ENCODE assay signal across 17 mouse cellular contexts in genomic region chr1:171356814-171357213, GRCm38 (mm10). TPM values are rescaled to one million over a fixed set of nuclear protein-coding genes. Genes with fewer than 3 reads are reported as not detected.
"Had no signal": no experiment of that assay in that cellular context is flagged by ENCODE, and none has a peak within 500 bp of the region (broad histone marks: within the 10 kb centered on the region; RNA-seq: fewer than 3 reads in every experiment).

No protein-coding gene starts in this region.

- H3K9me3 ChIP-seq: lung, embryonic 15.5 days; megakaryocyte, embryonic 14.5 days; midbrain, embryonic 13.5 days; midbrain, embryonic 15.5 days had no signal

- H3K27ac ChIP-seq: lung, embryonic 15.5 days; macrophage; midbrain, embryonic 13.5 days; midbrain, embryonic 15.5 days; neural tube, embryonic 12.5 days had no signal

- DNase-seq: liver, postnatal 0 days; lung, adult 2 months; lung, postnatal 10 days; right cerebral cortex, postnatal 14 days; right cerebral cortex, postnatal 4 days; spleen, adult 18-20 months; thymus, adult 2 months; thymus, postnatal 25 days; thymus, postnatal 4 days had no signal

- H3K4me2 ChIP-seq: lung, embryonic 15.5 days; midbrain, embryonic 11.5 days; midbrain, embryonic 13.5 days; midbrain, embryonic 15.5 days; neural tube, embryonic 12.5 days had no signal

- H3K27me3 ChIP-seq: lung, embryonic 15.5 days; megakaryocyte, embryonic 14.5 days; midbrain, embryonic 13.5 days; midbrain, embryonic 15.5 days; neural tube, embryonic 12.5 days had no signal

- H3K4me3 ChIP-seq: lung, embryonic 15.5 days; megakaryocyte, embryonic 14.5 days; midbrain, embryonic 13.5 days; midbrain, embryonic 15.5 days; neural tube, embryonic 12.5 days had no signal

- H3K9ac ChIP-seq: liver, postnatal 0 days; lung, embryonic 15.5 days; midbrain, embryonic 13.5 days; midbrain, embryonic 15.5 days; neural tube, embryonic 12.5 days had no signal

- ATAC-seq: liver, postnatal 0 days; midbrain, embryonic 13.5 days; midbrain, embryonic 15.5 days had no signal

RNA-seq across cellular contexts. Expression of gene Klhdc9, which starts 3.8 kb away (rescaled TPM):
- total RNA-seq: monocyte, adult 5-6 weeks had no signal
